Mouse (Mus musculus) splenic B cell, adult 2 months (primary cell): ENCODE measurements around the gene Pepd.

Experiments
- DNase-seq: peaks from one replicate; pipeline ENCODE4 v3.0.0-alpha.2; 2011; ENCODE audit warnings: low read depth, low spot score
- H3K27me3 ChIP-seq: 2 replicates; pipeline ENCODE4 v1.6.1; 2012; ENCODE audit warnings: mild to moderate bottlenecking, low read length, moderate library complexity, mixed read lengths; ENCODE audit not compliant: control insufficient read depth, poor library complexity, insufficient read depth, severe bottlenecking
- H3K36me3 ChIP-seq: 2 replicates; pipeline ENCODE4 v1.6.1; 2012; ENCODE audit warnings: mild to moderate bottlenecking, low read length, moderate library complexity, mixed read lengths; ENCODE audit not compliant: control insufficient read depth, poor library complexity, insufficient read depth, severe bottlenecking

Gene Pepd

GRCm38 (mm10) chr7:35037408-35037807, 125.2 kb downstream of the Pepd start:
- H3K36me3 ChIP-seq = no peaks in the 10 kb centered on the region
- no peaks in the 10 kb centered on the region for H3K27me3 ChIP-seq
- DNase-seq = no peak

GRCm38 (mm10) chr7:35040176-35040972, 128.2 kb downstream of the Pepd start:
- Histone ChIP-seq H3K27me3 (no peaks in the 10 kb centered on the region), H3K36me3 (no peaks in the 10 kb centered on the region)
- no peak for DNase-seq

- no peaks in the 10 kb centered on the region for H3K27me3 ChIP-seq
- no peak for DNase-seq
Observed at GRCm38 (mm10) chr7:35041286-35042208, 129.4 kb downstream of the Pepd start.

GRCm38 (mm10) chr7:35042209-35042554, 130.0 kb downstream of the Pepd start:
- DNase-seq = no peak
- no peaks in the 10 kb centered on the region for H3K27me3 ChIP-seq
- H3K36me3 ChIP-seq = 0 out of 2 replicates have a peak, but pooled peaks cover 2% of the 10 kb centered on the region

More at GRCm38 (mm10) chr7:35041286-35042208, 129.4 kb downstream of the Pepd start:
- 0 out of 2 replicates have a peak, but pooled peaks cover 2% of the 10 kb centered on the region for H3K36me3 ChIP-seq

- DNase-seq = no peak
- no peaks in the 10 kb centered on the region for H3K27me3 ChIP-seq
- H3K36me3 ChIP-seq = peaks cover 4% of the 10 kb centered on the region; the same call in 1 of the 2 replicates
Observed at GRCm38 (mm10) chr7:35042759-35043217, 130.6 kb downstream of the Pepd start.

- H3K27me3 ChIP-seq = no peaks in the 10 kb centered on the region
Observed at GRCm38 (mm10) chr7:35043266-35043817, 131.2 kb downstream of the Pepd start.

GRCm38 (mm10) chr7:35044719-35045118, 132.5 kb downstream of the Pepd start:
- DNase-seq = no peak
- H3K27me3 ChIP-seq = no peaks in the 10 kb centered on the region
- peaks cover 6% of the 10 kb centered on the region; the same call in 1 of the 2 replicates for H3K36me3 ChIP-seq

More at GRCm38 (mm10) chr7:35043266-35043817, 131.2 kb downstream of the Pepd start:
- no peak for DNase-seq
- peaks cover 6% of the 10 kb centered on the region; the same call in 1 of the 2 replicates for H3K36me3 ChIP-seq

GRCm38 (mm10) chr7:35046091-35046490, 133.9 kb downstream of the Pepd start:
- peaks cover 6% of the 10 kb centered on the region; the same call in 1 of the 2 replicates for H3K36me3 ChIP-seq
- no peaks in the 10 kb centered on the region for H3K27me3 ChIP-seq
- DNase-seq = no peak

- DNase-seq = no peak
- peaks cover 6% of the 10 kb centered on the region; the same call in 1 of the 2 replicates for H3K36me3 ChIP-seq
- no peaks in the 10 kb centered on the region for H3K27me3 ChIP-seq
Observed at GRCm38 (mm10) chr7:35050540-35050939, 138.4 kb downstream of the Pepd start.

- Histone ChIP-seq H3K27me3 (no peaks in the 10 kb centered on the region), H3K36me3 (0 out of 2 replicates have a peak, but pooled peaks cover 2% of the 10 kb centered on the region)
- no peak for DNase-seq
Observed at GRCm38 (mm10) chr7:35053161-35053560, 141.0 kb downstream of the Pepd start.

GRCm38 (mm10) chr7:35054286-35054685, 142.1 kb downstream of the Pepd start:
- no peaks in the 10 kb centered on the region for H3K27me3 ChIP-seq
- no peak for DNase-seq
- no peaks in the 10 kb centered on the region for H3K36me3 ChIP-seq

GRCm38 (mm10) chr7:35054977-35055618, 142.9 kb downstream of the Pepd start:
- DNase-seq = no peak
- H3K27me3 ChIP-seq = no peaks in the 10 kb centered on the region
- no peaks in the 10 kb centered on the region for H3K36me3 ChIP-seq

GRCm38 (mm10) chr7:35055619-35056435, 143.6 kb downstream of the Pepd start:
- no peaks in the 10 kb centered on the region for H3K36me3 ChIP-seq
- DNase-seq = no peak
- H3K27me3 ChIP-seq = no peaks in the 10 kb centered on the region
